Mouse (Mus musculus): ENCODE measurements around the gene Cped1. TPM values are rescaled to one million over a fixed set of nuclear protein-coding genes. Genes with fewer than 3 reads are reported as not detected.

The Cped1 gene
- polyA plus RNA-seq, 1 experiment from 2014 or later: 6.5 TPM

DNA sequence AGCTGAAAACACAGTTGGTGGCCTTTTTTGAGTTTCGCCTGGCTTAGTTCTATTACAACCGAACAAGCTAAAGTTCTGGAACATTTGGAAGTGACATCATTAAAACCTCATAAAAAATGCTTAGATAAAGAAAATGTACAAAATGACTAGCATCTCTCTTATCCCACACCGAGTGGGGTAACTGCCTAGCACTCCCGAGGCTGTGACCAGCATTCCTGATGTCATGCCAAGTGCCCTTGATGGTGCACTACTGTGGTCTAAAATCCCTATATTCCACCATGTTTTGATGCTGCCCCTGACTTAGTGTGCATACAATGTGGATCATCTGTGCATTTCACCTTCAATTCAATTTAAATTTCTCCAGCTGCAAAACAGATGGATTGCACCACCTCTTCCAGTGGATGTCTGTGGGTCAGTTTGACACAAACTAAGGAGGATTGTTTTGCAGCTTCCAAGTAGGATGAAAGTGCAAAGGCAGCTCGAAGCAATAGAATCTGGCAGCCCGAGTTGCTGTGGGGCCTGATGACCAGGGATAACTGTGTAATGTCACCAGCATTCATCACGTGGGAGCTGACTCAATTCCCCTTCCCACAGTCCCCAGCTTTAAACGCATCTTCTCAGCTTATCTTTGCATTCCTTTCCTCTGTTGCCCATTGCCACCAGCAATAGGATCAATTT is 33.2 kb downstream of the Cped1 start:
- Histone ChIP-seq H3K4me2 (replicated peaks) (no peak overlapping the region), H3K36me3 (no peaks in the 10 kb centered on the region), H3K4me3 (no peak overlapping the region), H3K27ac (no peak overlapping the region), H3K9me3 (no peaks in the 10 kb centered on the region), H3K27me3 (replicated peaks) (no peaks in the 10 kb centered on the region), H3K9ac (no peak overlapping the region), H3K4me1 (no peaks in the 10 kb centered on the region)
- no peak for ATAC-seq (ENCODE audit: low FRiP score, low read depth)
- 75% methylated on average over 8 of the region's 8 CpGs for WGBS

DNA sequence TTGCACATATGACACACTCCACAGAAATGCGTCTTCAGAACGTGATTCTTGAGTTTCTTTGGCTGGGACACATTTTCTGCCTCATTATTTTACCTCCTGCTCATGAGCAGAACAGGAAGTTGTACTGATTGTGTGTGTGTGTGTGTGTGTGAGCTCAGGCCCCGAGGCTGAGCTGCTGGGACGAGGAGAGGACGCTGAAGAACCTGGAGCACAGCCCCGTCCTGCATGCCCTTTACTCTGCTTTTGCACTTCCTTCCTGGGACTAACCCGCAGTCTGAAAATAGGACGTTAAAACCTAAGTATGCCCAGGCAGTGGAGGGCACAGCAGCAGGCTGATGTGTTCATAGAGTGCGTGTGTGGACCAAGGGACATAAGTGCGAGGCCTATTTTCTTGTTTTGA is 33.9 kb downstream of the Cped1 start:
- no peak for ATAC-seq (ENCODE audit: low FRiP score, low read depth)
- H3K4me1 ChIP-seq: no peaks in the 10 kb centered on the region
- H3K9ac ChIP-seq: no peak overlapping the region
- H3K9me3 ChIP-seq: no peaks in the 10 kb centered on the region
- H3K4me3 ChIP-seq: no peak overlapping the region
- 68% methylated on average over 10 of the region's 10 CpGs for WGBS
- no peak overlapping the region for H3K4me2 ChIP-seq (replicated peaks)
- no peaks in the 10 kb centered on the region for H3K36me3 ChIP-seq
- no peak overlapping the region for H3K27ac ChIP-seq
- H3K27me3 ChIP-seq (replicated peaks): no peaks in the 10 kb centered on the region

DNA sequence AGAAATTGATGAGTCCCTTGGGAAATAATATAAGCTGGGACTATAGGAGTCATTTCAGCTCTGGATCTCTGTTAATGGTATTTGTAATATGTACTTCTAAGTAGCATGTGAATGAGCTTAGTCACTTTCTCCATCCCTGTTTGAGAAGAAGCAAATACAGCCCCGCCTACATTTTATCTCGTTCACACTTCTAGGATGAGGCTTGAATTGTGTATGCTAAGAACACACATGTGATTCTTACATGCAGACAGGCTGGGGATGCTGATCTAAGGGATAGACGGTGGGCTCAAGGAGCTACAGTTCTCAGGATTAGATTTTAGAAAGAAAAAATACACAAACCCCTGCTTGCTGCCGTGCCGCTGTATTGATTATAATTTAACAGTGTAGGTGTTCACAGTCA is 35.0 kb downstream of the Cped1 start:
- 85% methylated on average over 5 of the region's 5 CpGs for WGBS
- no peak for ATAC-seq (ENCODE audit: low FRiP score, low read depth)
- H3K27me3 ChIP-seq (replicated peaks): no peaks in the 10 kb centered on the region

DNA sequence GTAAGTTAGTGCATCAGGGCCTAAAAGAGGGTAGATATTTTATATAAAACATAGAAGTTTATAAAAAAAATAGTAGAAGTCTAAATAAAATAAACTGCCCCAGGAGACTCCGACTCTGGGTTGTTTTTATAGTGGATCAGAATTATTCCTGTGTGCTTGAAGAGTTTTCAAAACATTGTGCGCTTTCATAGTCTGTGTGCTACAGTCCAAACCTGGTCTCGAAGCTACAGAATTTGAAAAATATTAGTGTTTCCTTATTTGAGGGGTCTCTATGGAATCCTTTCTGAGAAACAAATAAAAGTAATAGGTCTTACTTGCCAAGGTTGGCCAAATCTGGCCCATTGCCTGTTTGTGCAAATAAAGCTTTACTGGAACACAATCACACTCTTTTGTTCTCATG is 35.6 kb downstream of the Cped1 start:
- no peak overlapping the region for H3K4me2 ChIP-seq (replicated peaks)
- H3K4me1 ChIP-seq: peaks cover 7% of the 10 kb centered on the region
- H3K9ac ChIP-seq: no peak overlapping the region
- no peak overlapping the region for H3K27ac ChIP-seq
- no peak overlapping the region for H3K4me3 ChIP-seq
- ATAC-seq (ENCODE audit: low FRiP score, low read depth): no peak
- H3K9me3 ChIP-seq: no peaks in the 10 kb centered on the region
- WGBS: 80% methylated on average over 3 of the region's 3 CpGs
- no peaks in the 10 kb centered on the region for H3K36me3 ChIP-seq
- no peaks in the 10 kb centered on the region for H3K27me3 ChIP-seq (replicated peaks)

More for the DNA sequence above, 35.0 kb downstream of the Cped1 start:
- H3K36me3 ChIP-seq: no peaks in the 10 kb centered on the region
- H3K4me3 ChIP-seq: no peak overlapping the region
- H3K4me2 ChIP-seq (replicated peaks): no peak overlapping the region
- no peak overlapping the region for H3K9ac ChIP-seq
- H3K27ac ChIP-seq: no peak overlapping the region
- H3K9me3 ChIP-seq: no peaks in the 10 kb centered on the region
- H3K4me1 ChIP-seq: peaks cover 5% of the 10 kb centered on the region

DNA sequence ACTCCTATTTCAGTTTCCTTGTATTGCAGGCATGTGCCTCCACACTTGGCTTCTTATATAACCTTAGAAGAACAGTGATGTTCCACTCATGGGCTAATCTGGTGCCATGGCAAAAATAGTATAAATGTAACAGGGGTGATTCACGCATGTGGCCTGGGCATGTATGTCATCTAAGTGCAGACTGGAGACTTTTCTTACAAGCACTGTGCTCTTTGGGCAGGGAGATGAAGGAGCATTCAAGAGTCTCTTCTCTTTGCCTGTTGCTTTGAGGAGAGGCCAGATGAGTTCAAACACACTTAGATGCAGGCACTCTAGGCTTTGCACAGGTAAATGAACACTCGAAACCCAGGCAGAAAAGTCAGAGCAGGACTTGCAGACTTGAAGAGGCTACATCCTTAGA is 38.5 kb downstream of the Cped1 start:
- Histone ChIP-seq H3K9me3 (no peaks in the 10 kb centered on the region), H3K4me2 (replicated peaks) (no peak overlapping the region), H3K4me3 (no peak overlapping the region), H3K27me3 (replicated peaks) (no peaks in the 10 kb centered on the region), H3K4me1 (peaks cover 7% of the 10 kb centered on the region), H3K36me3 (no peaks in the 10 kb centered on the region), H3K9ac (no peak overlapping the region), H3K27ac (no peak overlapping the region)
- 93% methylated on average over 2 of the region's 2 CpGs for WGBS
- ATAC-seq (ENCODE audit: low FRiP score, low read depth): no peak

DNA sequence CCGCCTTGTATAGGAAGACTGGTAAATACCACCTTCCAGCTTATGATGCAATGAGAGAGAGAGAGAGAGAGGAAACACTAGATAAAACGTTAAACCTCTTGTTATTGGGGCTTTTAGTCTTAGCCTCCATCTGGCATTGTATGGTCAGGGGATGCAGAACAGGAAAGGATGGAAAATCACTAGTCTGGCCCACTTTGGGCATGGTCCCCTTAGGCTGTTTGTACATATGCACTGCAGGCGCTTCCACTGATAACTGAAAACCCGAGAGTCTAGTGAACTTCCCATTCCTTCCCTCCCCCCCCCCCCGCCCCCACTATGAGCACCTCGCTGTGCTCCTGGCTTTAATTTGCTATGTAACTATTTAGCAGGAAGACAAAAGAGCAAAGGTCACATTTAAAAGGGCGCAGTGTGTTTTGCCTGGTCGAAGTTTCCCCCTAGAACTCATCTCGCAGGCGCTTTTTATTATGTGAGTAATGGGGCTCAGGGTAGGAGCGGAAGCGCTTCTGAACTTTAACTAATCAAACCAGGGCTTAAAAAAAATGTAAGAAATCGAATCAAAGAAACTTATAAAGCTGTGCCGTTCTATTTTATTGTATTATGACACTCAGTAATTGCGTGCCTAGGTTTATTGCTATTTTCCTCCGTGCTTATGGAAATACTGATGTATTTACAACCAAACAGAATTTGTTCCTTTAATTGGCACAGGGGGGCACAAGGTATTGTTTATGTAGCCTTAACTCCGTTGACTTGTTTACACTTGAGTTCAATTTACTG is 40.1 kb downstream of the Cped1 start:
- Histone ChIP-seq H3K27ac (no peak overlapping the region), H3K4me2 (replicated peaks) (peak overlapping the region; percentile 56), H3K27me3 (replicated peaks) (no peaks in the 10 kb centered on the region), H3K4me3 (0 out of 2 replicates have a peak overlapping the region, but pooled peaks have one; percentile 16), H3K36me3 (no peaks in the 10 kb centered on the region), H3K4me1 (peaks cover 7% of the 10 kb centered on the region), H3K9me3 (no peaks in the 10 kb centered on the region), H3K9ac (no peak overlapping the region)
- 9% methylated on average over 17 of the region's 17 CpGs for whole genome bisulfite sequencing
- peak; percentile 69; the same call in 1 of the 2 replicates for ATAC-seq (ENCODE audit: low FRiP score, low read depth)

DNA sequence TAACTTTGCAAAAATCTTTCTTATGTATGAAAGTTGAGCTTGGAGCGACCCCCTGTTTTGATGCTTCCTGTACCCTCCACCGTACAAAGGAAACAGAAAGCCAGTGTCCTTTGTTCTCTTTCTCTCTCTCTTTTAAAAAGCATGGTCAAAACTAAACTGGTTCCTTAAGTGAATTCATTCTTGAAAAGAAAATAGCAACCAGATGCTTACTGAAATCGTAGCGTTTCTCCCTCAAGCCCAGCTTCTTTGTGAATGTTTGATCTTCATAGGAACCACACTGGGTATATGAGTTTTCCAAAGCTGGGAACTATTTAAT is 40.6 kb downstream of the Cped1 start:
- peak; percentile 74 for ATAC-seq (ENCODE audit: low FRiP score, low read depth)
- Histone ChIP-seq H3K9ac (no peak overlapping the region), H3K4me3 (no peak overlapping the region), H3K27ac (no peak overlapping the region), H3K27me3 (replicated peaks) (no peaks in the 10 kb centered on the region), H3K36me3 (no peaks in the 10 kb centered on the region), H3K4me2 (replicated peaks) (peak overlapping the region; percentile 56), H3K9me3 (no peaks in the 10 kb centered on the region), H3K4me1 (peaks cover 7% of the 10 kb centered on the region)
- WGBS: 15% methylated on average over 4 of the region's 4 CpGs

DNA sequence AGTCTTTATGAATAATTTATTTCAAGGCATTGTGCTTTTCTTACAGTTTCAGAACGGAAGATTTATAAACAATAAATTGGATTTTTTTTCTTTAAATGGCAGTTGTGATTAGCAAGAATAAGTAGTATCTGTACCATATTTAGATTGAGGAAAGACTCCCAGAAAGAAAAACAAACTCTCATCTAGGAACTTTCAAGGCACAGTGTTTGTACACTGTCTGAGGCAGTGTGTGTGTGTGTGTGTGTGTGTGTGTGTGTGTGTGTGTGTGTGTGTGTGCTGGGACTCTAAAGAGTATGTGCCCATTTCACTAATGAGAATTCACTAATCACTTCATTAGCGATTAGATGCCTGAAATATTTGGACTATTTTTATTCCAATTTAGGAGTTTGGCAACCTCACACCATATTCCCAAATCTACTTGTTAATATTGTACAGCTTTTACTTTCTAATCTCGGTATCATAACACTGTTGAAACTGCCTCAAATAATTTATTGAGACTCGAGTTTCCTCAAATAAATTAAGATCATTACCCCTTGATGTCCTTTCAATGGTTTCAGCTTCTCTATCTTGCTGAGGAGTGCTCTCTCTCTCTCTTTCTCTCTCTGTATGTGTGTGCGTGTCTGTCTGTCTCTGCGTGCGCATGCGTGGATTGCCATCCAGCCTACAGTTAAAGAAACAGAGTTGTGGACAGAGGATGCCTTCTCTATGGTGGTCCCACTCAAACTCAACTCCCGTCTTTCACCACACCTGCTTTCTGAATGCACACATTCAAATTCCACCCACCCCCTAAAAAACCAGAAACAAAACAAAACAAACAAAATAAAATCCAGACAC is 41.3 kb downstream of the Cped1 start:
- no peak overlapping the region for H3K4me2 ChIP-seq (replicated peaks)
- H3K4me1 ChIP-seq: peaks cover 7% of the 10 kb centered on the region
- H3K9me3 ChIP-seq: no peaks in the 10 kb centered on the region
- no peaks in the 10 kb centered on the region for H3K27me3 ChIP-seq (replicated peaks)
- no peak overlapping the region for H3K4me3 ChIP-seq
- H3K36me3 ChIP-seq: no peaks in the 10 kb centered on the region
- no peak for ATAC-seq (ENCODE audit: low FRiP score, low read depth)
- no peak overlapping the region for H3K27ac ChIP-seq
- H3K9ac ChIP-seq: no peak overlapping the region
- WGBS: 66% methylated on average over 9 of the region's 9 CpGs

DNA sequence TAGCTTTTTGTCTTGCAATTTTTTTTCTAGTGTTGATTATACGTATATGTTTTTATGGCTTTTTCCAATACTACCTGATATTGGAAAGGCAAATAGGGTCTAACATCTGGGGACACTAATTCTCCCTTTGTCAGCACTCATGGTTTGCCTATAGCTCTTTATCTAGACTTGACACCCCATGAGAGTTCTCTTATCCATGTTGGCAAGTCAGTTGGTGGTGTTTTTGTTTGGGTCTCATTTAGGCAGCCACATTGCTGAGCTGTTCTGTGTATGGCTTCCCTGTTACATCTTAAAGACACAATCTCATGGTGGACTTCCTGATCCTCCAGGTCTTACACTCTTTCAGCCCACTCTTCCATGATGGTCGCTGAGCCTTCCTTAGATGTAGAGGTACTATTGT is 42.1 kb downstream of the Cped1 start:
- H3K4me1 ChIP-seq: peaks cover 7% of the 10 kb centered on the region
- H3K4me3 ChIP-seq: no peak overlapping the region
- H3K4me2 ChIP-seq (replicated peaks): no peak overlapping the region
- no peaks in the 10 kb centered on the region for H3K36me3 ChIP-seq
- no peaks in the 10 kb centered on the region for H3K27me3 ChIP-seq (replicated peaks)
- no peak for ATAC-seq (ENCODE audit: low FRiP score, low read depth)
- WGBS: 96% methylated on average over 2 of the region's 2 CpGs
- H3K9ac ChIP-seq: no peak overlapping the region
- no peaks in the 10 kb centered on the region for H3K9me3 ChIP-seq
- no peak overlapping the region for H3K27ac ChIP-seq

DNA sequence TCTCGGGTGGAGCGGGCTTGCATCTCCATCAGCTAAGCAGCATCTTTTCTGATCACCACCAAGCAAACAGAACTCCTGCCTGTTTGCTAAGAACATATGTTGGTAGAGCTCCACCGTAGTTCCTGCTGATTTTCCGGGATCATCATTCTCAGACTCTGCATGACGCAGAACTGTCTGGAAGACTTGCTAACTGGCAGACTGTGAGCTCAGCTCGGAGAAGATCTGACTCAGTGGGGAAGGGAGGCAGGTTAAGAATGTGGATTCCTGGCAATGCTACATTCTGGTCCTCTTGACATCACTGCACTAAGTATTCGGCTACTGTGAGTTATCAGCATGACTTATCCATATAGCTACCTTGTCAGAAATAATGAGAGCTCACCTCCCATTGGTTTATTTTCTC is 44.7 kb downstream of the Cped1 start:
- Histone ChIP-seq H3K4me1 (peaks cover 5% of the 10 kb centered on the region), H3K27ac (no peak overlapping the region), H3K9ac (no peak overlapping the region), H3K9me3 (no peaks in the 10 kb centered on the region), H3K4me3 (no peak overlapping the region), H3K27me3 (replicated peaks) (no peaks in the 10 kb centered on the region), H3K4me2 (replicated peaks) (no peak overlapping the region), H3K36me3 (no peaks in the 10 kb centered on the region)
- WGBS: 78% methylated on average over 7 of the region's 7 CpGs
- ATAC-seq (ENCODE audit: low FRiP score, low read depth): no peak

DNA sequence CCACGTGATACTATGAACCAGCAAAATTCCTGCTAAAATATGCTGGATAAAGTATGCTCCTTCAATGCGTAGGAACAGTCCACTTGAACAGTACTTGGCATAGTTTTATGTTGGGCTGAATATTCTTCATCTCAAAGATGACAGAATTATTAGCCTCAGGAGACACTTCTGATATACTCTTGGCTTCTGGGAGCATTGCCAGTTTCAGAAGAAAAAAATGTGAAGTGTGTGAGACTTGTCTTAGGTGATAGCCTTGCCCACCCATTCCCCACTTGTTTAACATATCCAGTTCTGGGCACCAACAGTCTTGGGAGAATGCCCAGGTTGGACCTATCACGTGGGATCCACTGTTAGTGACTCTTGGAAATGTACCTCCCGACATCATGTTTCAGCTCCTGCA is 47.5 kb downstream of the Cped1 start:
- no peak overlapping the region for H3K9ac ChIP-seq
- no peak overlapping the region for H3K4me3 ChIP-seq
- H3K9me3 ChIP-seq: no peaks in the 10 kb centered on the region
- H3K27me3 ChIP-seq (replicated peaks): no peaks in the 10 kb centered on the region
- no peaks in the 10 kb centered on the region for H3K4me1 ChIP-seq
- no peak overlapping the region for H3K4me2 ChIP-seq (replicated peaks)
- H3K27ac ChIP-seq: no peak overlapping the region
- WGBS: 89% methylated on average over 4 of the region's 4 CpGs
- ATAC-seq (ENCODE audit: low FRiP score, low read depth): no peak
- no peaks in the 10 kb centered on the region for H3K36me3 ChIP-seq

DNA sequence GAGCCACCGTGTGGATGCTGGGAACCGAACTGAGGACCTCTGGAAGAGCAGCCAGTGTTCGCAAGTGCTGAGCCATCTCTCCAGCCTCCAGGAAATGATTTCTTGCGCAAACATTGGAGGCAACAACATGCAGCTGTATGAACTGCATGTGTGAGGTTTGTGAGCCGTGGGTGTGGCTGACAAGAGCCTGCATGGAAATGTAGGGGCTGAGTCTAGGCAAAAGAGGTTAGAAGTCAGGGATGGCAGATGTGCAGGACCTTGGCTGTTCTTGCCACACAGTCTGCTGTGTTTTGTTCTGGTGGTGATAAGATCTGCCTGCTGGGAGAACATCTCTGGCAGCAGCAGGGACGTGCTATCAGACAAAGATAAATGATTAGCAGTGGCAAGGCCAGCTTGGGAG is 49.7 kb downstream of the Cped1 start:
- WGBS: 77% methylated on average over 6 of the region's 6 CpGs
- no peak for ATAC-seq (ENCODE audit: low FRiP score, low read depth)
- Histone ChIP-seq H3K4me1 (no peaks in the 10 kb centered on the region), H3K4me2 (replicated peaks) (no peak overlapping the region), H3K36me3 (no peaks in the 10 kb centered on the region), H3K4me3 (no peak overlapping the region), H3K9me3 (no peaks in the 10 kb centered on the region), H3K9ac (no peak overlapping the region), H3K27me3 (replicated peaks) (no peaks in the 10 kb centered on the region), H3K27ac (no peak overlapping the region)

All from neural tube, embryonic 12.5 days (tissue).